Mouse (Mus musculus): Measurements from ENCODE around the gene Rasal2. TPM values are rescaled to one million over a fixed set of nuclear protein-coding genes. Genes with fewer than 3 reads are reported as not detected.

Gene Rasal2
- polyA plus RNA-seq, 1 experiment from 2014 or later, result 9.1 TPM

DNA sequence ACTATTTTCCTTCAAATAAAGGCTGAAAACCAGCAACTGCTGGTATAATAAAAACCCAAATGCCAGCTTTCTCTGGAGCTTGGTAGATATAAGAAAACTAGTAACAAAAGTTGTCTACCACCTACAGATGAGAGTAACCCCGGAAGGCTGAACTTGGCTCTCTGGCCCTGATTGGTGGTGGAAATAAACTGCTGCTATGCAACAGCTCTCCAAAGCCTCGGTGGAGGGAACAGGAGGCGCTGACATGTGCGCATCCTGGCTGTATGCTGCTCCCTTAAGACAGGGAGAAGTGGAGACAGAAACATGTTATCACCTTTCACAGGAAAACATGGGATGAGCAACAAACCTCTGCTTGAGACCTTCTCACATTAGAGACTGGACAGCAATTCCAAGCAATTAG lies 206.7 kb downstream of the Rasal2 start:
- H3K4me1 ChIP-seq (ENCODE audit: control insufficient read depth, insufficient read depth, low read length), result no peaks in the 10 kb centered on the region
- no peaks in the 10 kb centered on the region for H3K27me3 ChIP-seq (ENCODE audit: control insufficient read depth, insufficient read depth, low read length)
- ATAC-seq (ENCODE audit: insufficient number of reproducible peaks, insufficient read depth, low FRiP score, low read depth), result no peak
- H3K9me3 ChIP-seq (ENCODE audit: control insufficient read depth, low read depth, low read length), result no peaks in the 10 kb centered on the region
- H3K27ac ChIP-seq (ENCODE audit: low read length), result no peak overlapping the region
- 70% methylated on average over 4 of the region's 4 CpGs for WGBS
- no peak overlapping the region for H3K4me3 ChIP-seq (ENCODE audit: low read depth, low read length)
- H3K4me2 ChIP-seq (replicated peaks; ENCODE audit: low read depth, low read length), result no peak overlapping the region
- no peak overlapping the region for H3K9ac ChIP-seq (replicated peaks; ENCODE audit: low read depth, low read length)
- H3K36me3 ChIP-seq (ENCODE audit: control insufficient read depth, insufficient read depth, low read length), result no peaks in the 10 kb centered on the region

DNA sequence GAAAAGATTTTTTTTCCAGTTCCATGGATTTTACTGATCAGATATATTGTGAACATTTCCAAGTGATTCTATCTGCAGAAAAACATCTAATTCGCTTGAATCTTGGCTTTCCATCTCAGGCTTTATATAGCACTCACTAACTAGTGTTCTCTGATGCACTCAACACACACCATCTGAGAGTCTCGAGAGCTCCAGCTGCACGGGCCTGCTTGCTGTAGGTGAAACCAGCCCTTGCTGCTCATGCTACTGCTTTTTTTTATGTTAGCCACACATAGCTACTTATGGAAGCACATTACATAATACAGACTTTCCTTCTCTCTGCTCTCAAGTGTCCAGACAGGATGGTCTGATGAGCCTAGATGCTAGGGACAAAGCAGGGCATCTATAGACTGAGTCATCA lies 229.4 kb downstream of the Rasal2 start:
- no peak overlapping the region for H3K4me2 ChIP-seq (replicated peaks; ENCODE audit: low read depth, low read length)
- no peak for ATAC-seq (ENCODE audit: insufficient number of reproducible peaks, insufficient read depth, low FRiP score, low read depth)

DNA sequence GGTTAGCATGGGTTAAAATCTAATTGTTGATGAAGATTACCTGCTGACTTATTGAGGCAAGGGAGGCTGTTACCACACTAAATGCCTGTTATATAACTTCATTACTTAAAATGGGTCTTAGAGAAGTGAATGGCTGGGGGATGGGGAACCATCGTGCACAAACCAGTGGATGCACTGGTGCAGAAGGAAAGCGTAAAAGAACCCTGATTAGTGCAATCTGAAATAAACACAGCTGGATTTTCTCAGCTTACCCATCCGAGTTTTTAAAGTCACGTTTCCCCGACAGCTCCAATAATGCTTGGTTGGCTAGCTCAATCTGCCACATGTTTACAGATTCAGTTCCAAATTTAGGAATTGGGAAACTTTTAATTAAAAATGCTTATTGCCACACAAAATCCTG lies 230.0 kb downstream of the Rasal2 start:
- no peaks in the 10 kb centered on the region for H3K9me3 ChIP-seq (ENCODE audit: control insufficient read depth, low read depth, low read length)
- ATAC-seq (ENCODE audit: insufficient number of reproducible peaks, insufficient read depth, low FRiP score, low read depth), result no peak
- no peak overlapping the region for H3K4me3 ChIP-seq (ENCODE audit: low read depth, low read length)
- H3K9ac ChIP-seq (replicated peaks; ENCODE audit: low read depth, low read length), result no peak overlapping the region
- H3K4me2 ChIP-seq (replicated peaks; ENCODE audit: low read depth, low read length), result no peak overlapping the region
- H3K27me3 ChIP-seq (ENCODE audit: control insufficient read depth, insufficient read depth, low read length), result no peaks in the 10 kb centered on the region
- H3K36me3 ChIP-seq (ENCODE audit: control insufficient read depth, insufficient read depth, low read length), result no peaks in the 10 kb centered on the region
- 38% methylated on average over 5 of the region's 5 CpGs for WGBS
- H3K4me1 ChIP-seq (ENCODE audit: control insufficient read depth, insufficient read depth, low read length), result no peaks in the 10 kb centered on the region
- H3K27ac ChIP-seq (ENCODE audit: low read length), result no peak overlapping the region

More for the DNA sequence above, 229.4 kb downstream of the Rasal2 start:
- no peaks in the 10 kb centered on the region for H3K36me3 ChIP-seq (ENCODE audit: control insufficient read depth, insufficient read depth, low read length)
- H3K27ac ChIP-seq (ENCODE audit: low read length), result no peak overlapping the region
- H3K9me3 ChIP-seq (ENCODE audit: control insufficient read depth, low read depth, low read length), result no peaks in the 10 kb centered on the region
- whole genome bisulfite sequencing, result 65% methylated on average over 3 of the region's 3 CpGs
- no peaks in the 10 kb centered on the region for H3K4me1 ChIP-seq (ENCODE audit: control insufficient read depth, insufficient read depth, low read length)
- no peak overlapping the region for H3K4me3 ChIP-seq (ENCODE audit: low read depth, low read length)
- H3K27me3 ChIP-seq (ENCODE audit: control insufficient read depth, insufficient read depth, low read length), result no peaks in the 10 kb centered on the region
- H3K9ac ChIP-seq (replicated peaks; ENCODE audit: low read depth, low read length), result no peak overlapping the region

DNA sequence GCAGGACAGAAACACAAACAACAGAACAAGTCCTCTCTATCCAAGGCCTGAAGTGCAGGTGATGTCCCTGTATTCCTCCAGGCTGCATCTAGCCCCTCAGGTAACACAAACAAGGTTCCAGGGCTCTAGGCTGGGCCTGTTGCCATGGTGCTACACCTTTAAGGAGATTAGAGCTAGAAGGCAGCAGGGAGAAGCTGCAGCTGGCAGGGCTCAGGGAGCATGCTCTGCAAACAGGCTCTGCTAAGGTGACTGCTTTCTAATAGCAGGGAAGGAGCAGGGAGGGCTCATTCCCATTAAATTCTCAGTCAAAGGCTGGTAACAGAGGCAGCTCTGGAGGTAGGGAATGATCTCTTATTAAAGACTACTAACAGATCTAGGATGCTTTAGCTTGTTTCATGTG lies 231.3 kb downstream of the Rasal2 start:
- H3K4me1 ChIP-seq (ENCODE audit: control insufficient read depth, insufficient read depth, low read length), result no peaks in the 10 kb centered on the region
- H3K27ac ChIP-seq (ENCODE audit: low read length), result no peak overlapping the region
- H3K27me3 ChIP-seq (ENCODE audit: control insufficient read depth, insufficient read depth, low read length), result no peaks in the 10 kb centered on the region
- no peaks in the 10 kb centered on the region for H3K36me3 ChIP-seq (ENCODE audit: control insufficient read depth, insufficient read depth, low read length)
- no peak for ATAC-seq (ENCODE audit: insufficient number of reproducible peaks, insufficient read depth, low FRiP score, low read depth)
- H3K4me3 ChIP-seq (ENCODE audit: low read depth, low read length), result no peak overlapping the region
- H3K9me3 ChIP-seq (ENCODE audit: control insufficient read depth, low read depth, low read length), result no peaks in the 10 kb centered on the region
- no peak overlapping the region for H3K4me2 ChIP-seq (replicated peaks; ENCODE audit: low read depth, low read length)
- no peak overlapping the region for H3K9ac ChIP-seq (replicated peaks; ENCODE audit: low read depth, low read length)

DNA sequence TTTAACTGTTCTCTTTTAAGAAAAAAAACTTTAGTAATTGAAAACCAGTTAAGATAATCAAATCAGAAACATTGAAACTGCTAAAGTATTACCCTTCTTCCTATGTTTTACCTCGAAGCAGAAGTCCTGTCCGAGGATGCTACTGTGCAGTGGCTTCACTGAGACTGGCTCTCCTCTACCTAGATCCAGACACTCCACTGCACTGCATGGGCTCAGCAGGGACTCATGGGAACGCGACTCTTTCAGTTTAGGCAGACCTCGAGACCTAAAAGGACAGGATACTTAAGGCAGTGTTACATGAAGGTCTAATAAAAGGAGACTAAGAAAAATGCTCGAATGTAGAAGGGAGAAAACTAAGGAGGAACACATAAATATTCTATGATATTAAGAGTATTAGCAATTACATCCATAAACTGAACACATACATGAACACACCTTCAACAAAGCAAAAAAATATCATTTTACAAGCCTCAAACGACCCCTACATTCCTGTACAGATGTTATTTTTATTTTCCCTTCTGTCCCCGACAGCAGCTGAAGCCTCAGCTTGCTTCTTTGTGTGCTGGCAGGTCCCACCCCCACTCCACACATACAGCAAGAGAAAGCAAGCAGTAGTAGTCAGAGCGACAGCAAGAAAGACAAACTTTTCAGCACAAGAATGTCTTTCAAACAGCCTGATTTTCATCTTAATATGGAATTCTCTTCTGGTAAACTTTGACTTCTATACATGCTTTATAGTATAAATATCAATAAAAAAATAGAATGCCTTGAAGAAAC lies 233.2 kb downstream of the Rasal2 start:
- WGBS, result 46% methylated on average over 9 of the region's 9 CpGs
- Histone ChIP-seq H3K9me3 (ENCODE audit: control insufficient read depth, low read depth, low read length) (no peaks in the 10 kb centered on the region), H3K4me2 (replicated peaks; ENCODE audit: low read depth, low read length) (no peak overlapping the region), H3K27ac (ENCODE audit: low read length) (no peak overlapping the region), H3K4me1 (ENCODE audit: control insufficient read depth, insufficient read depth, low read length) (no peaks in the 10 kb centered on the region), H3K27me3 (ENCODE audit: control insufficient read depth, insufficient read depth, low read length) (no peaks in the 10 kb centered on the region), H3K4me3 (ENCODE audit: low read depth, low read length) (no peak overlapping the region), H3K36me3 (ENCODE audit: control insufficient read depth, insufficient read depth, low read length) (no peaks in the 10 kb centered on the region), H3K9ac (replicated peaks; ENCODE audit: low read depth, low read length) (no peak overlapping the region)
- ATAC-seq (ENCODE audit: insufficient number of reproducible peaks, insufficient read depth, low FRiP score, low read depth), result no peak

DNA sequence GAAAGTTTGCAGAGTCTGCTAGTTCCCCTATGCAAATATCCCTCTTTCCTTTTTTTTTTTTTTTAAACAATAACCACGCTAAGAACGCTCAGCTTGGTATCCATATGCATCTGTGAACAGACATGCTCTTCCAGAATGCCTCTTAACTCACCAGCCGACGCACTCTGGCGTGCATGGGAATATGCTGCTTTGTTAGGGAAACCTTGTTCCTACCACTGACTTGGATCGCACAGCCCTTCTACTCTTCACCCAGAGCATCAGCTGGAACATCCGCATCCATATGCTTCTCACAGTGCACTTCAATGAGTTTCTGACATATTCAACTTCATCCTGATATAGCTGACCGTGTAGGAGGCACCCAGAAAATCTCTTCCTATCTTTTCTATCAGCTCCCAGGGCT lies 243.1 kb downstream of the Rasal2 start:
- Histone ChIP-seq H3K36me3 (ENCODE audit: control insufficient read depth, insufficient read depth, low read length) (no peaks in the 10 kb centered on the region), H3K27me3 (ENCODE audit: control insufficient read depth, insufficient read depth, low read length) (no peaks in the 10 kb centered on the region), H3K9ac (replicated peaks; ENCODE audit: low read depth, low read length) (no peak overlapping the region), H3K4me1 (ENCODE audit: control insufficient read depth, insufficient read depth, low read length) (no peaks in the 10 kb centered on the region), H3K4me3 (ENCODE audit: low read depth, low read length) (no peak overlapping the region), H3K4me2 (replicated peaks; ENCODE audit: low read depth, low read length) (no peak overlapping the region), H3K9me3 (ENCODE audit: control insufficient read depth, low read depth, low read length) (no peaks in the 10 kb centered on the region), H3K27ac (ENCODE audit: low read length) (no peak overlapping the region)
- ATAC-seq (ENCODE audit: insufficient number of reproducible peaks, insufficient read depth, low FRiP score, low read depth), result no peak
- 82% methylated on average over 8 of the region's 8 CpGs for WGBS

- Histone ChIP-seq H3K36me3 (ENCODE audit: control insufficient read depth, insufficient read depth, low read length) (no peaks in the 10 kb centered on the region), H3K4me2 (replicated peaks; ENCODE audit: low read depth, low read length) (no peak overlapping the region), H3K27ac (ENCODE audit: low read length) (no peak overlapping the region), H3K4me3 (ENCODE audit: low read depth, low read length) (no peak overlapping the region), H3K27me3 (ENCODE audit: control insufficient read depth, insufficient read depth, low read length) (no peaks in the 10 kb centered on the region), H3K9ac (replicated peaks; ENCODE audit: low read depth, low read length) (no peak overlapping the region), H3K9me3 (ENCODE audit: control insufficient read depth, low read depth, low read length) (no peaks in the 10 kb centered on the region), H3K4me1 (ENCODE audit: control insufficient read depth, insufficient read depth, low read length) (no peaks in the 10 kb centered on the region)
- ATAC-seq (ENCODE audit: insufficient number of reproducible peaks, insufficient read depth, low FRiP score, low read depth), result no peak
- WGBS, result 88% methylated on average over 7 of the region's 7 CpGs
These were observed 243.5 kb downstream of the Rasal2 start for GRCm38 (mm10) chr1:157168891-157169290.

- Histone ChIP-seq H3K4me3 (ENCODE audit: low read depth, low read length) (no peak overlapping the region), H3K9me3 (ENCODE audit: control insufficient read depth, low read depth, low read length) (no peaks in the 10 kb centered on the region), H3K4me2 (replicated peaks; ENCODE audit: low read depth, low read length) (no peak overlapping the region), H3K27me3 (ENCODE audit: control insufficient read depth, insufficient read depth, low read length) (no peaks in the 10 kb centered on the region), H3K27ac (ENCODE audit: low read length) (no peak overlapping the region), H3K9ac (replicated peaks; ENCODE audit: low read depth, low read length) (no peak overlapping the region), H3K4me1 (ENCODE audit: control insufficient read depth, insufficient read depth, low read length) (no peaks in the 10 kb centered on the region), H3K36me3 (ENCODE audit: control insufficient read depth, insufficient read depth, low read length) (peaks cover 7% of the 10 kb centered on the region; the same call in 1 of the 2 replicates)
- no peak for ATAC-seq (ENCODE audit: insufficient number of reproducible peaks, insufficient read depth, low FRiP score, low read depth)
These were observed 258.6 kb downstream of the Rasal2 start for GRCm38 (mm10) chr1:157153781-157154180.

DNA sequence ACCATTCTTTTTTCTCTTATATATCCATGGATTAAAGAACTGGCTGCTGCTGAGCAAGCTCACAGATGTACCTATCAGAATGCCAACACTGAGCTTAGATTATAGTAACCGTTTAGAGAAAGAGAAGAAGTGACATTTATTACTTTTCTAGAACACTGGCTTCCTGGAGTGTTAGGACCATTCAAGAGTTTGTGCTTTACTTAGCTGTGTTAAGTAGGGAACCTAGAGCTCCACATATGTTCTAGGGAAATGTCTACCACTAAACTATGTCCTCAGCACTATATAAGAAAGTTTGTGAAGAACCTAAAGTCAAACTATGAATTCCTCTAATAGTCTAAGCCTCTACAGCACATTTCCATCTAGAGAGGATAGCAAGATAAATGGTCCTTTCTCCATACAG lies 262.3 kb downstream of the Rasal2 start:
- Histone ChIP-seq H3K9ac (replicated peaks; ENCODE audit: low read depth, low read length) (no peak overlapping the region), H3K4me1 (ENCODE audit: control insufficient read depth, insufficient read depth, low read length) (no peaks in the 10 kb centered on the region), H3K27ac (ENCODE audit: low read length) (no peak overlapping the region), H3K4me3 (ENCODE audit: low read depth, low read length) (no peak overlapping the region), H3K36me3 (ENCODE audit: control insufficient read depth, insufficient read depth, low read length) (no peaks in the 10 kb centered on the region), H3K9me3 (ENCODE audit: control insufficient read depth, low read depth, low read length) (no peaks in the 10 kb centered on the region), H3K4me2 (replicated peaks; ENCODE audit: low read depth, low read length) (no peak overlapping the region), H3K27me3 (ENCODE audit: control insufficient read depth, insufficient read depth, low read length) (no peaks in the 10 kb centered on the region)
- no peak for ATAC-seq (ENCODE audit: insufficient number of reproducible peaks, insufficient read depth, low FRiP score, low read depth)
- WGBS, result 77% methylated on average over 1 of the region's 1 CpGs
